Mouse (Mus musculus): ENCODE measurements around the gene Arhgap24.

Gene Arhgap24

GRCm38 (mm10) chr5:102503066-102503465, 21.9 kb downstream of the Arhgap24 start:
- DNase-seq: peak; percentile 9

- no peak for DNase-seq
Observed at GRCm38 (mm10) chr5:102503868-102504267, 22.7 kb downstream of the Arhgap24 start.

- no peak for DNase-seq
Observed at GRCm38 (mm10) chr5:102504557-102504956, 23.4 kb downstream of the Arhgap24 start.

DNA sequence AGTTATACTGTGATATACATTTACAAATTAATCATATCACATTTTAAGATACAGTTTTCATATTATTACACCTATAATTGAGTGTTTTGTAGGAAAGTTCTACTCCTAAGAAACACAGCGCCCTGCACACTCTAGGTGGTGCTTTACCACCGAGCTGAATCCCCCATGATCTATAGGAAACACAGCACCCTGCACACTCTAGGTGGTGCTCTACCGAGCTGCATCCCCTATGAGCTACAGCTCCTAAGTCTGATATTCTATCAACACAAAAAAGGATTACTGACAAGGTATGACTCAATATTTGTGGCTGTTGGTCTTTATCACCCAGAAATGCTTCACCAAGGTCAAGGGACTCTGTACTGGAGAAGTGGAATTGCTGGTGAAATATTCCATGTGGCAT, 27.0 kb downstream of the Arhgap24 start:
- no peak for DNase-seq

DNA sequence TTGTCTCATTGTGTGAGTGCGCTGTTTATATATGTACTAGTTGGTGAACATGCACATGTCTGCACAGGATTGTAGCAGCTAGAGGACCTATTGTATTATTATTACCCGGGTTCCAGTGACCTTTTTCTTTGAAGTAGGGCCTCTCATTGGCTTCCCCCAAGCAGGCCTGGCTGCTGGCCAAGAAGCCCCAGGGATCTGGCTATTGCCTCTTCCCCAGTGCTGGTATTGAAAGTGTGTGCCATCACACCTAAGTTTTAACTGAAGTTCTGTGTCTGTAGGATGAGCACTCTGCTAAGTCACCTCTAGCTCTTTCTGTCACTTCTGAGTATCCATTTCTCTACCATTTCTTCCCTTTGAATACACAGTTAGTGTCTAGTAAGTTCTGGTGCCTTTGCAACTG, 28.2 kb downstream of the Arhgap24 start:
- DNase-seq: no peak

DNA sequence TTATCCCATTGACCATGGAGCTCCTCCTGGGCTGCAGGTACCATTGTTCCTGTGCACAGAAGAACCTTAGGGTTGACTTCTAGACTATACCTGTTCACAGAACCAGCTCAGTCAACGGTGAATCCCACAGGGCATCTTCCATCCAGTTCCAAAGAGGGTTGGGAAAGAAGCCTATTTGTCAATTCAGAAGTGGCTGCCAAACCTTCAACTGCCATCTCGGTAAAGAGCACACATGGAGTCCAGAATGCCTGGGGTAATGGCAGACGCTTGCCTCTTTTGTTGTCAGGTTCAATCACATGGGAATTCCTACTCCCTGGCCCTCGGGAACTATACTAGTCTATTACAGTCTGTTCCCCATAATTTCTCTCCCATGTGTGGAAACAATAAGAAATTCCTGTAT, 30.5 kb downstream of the Arhgap24 start:
- no peak for DNase-seq

- DNase-seq: no peak
Observed at GRCm38 (mm10) chr5:102515496-102515895, 34.3 kb downstream of the Arhgap24 start.

- DNase-seq: no peak
Observed at GRCm38 (mm10) chr5:102520506-102520905, 39.3 kb downstream of the Arhgap24 start.

GRCm38 (mm10) chr5:102535311-102535710, 54.1 kb downstream of the Arhgap24 start:
- no peak for DNase-seq

GRCm38 (mm10) chr5:102537819-102538218, 56.6 kb downstream of the Arhgap24 start:
- DNase-seq: no peak

- no peak for DNase-seq
Observed at GRCm38 (mm10) chr5:102546296-102546695, 65.1 kb downstream of the Arhgap24 start.

- DNase-seq: no peak
Observed at GRCm38 (mm10) chr5:102547786-102548185, 66.6 kb downstream of the Arhgap24 start.

- no peak for DNase-seq
Observed at GRCm38 (mm10) chr5:102548382-102548781, 67.2 kb downstream of the Arhgap24 start.

GRCm38 (mm10) chr5:102550211-102550610, 69.0 kb downstream of the Arhgap24 start:
- DNase-seq: no peak

GRCm38 (mm10) chr5:102550870-102551637, 69.9 kb downstream of the Arhgap24 start:
- no peak for DNase-seq

DNA sequence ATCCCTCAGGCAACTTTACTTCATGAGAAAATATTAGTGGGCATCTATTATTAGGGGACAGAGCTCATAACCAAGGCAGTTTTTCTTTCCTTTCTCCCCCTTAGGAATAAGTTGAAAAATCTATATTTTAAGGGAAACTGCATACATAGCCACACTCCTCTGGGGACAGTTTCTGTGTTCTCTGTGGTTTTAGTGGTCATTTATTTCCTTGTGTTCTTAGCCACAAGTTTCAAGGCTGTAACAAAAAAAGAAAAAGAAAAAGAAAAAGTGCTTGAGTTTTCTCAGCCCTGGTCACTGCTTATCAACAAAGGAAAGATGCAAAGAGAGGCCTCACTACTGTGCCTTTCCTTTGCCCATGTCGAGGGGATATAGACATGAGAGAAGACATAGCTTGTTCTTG, 71.3 kb downstream of the Arhgap24 start:
- DNase-seq: no peak

DNA sequence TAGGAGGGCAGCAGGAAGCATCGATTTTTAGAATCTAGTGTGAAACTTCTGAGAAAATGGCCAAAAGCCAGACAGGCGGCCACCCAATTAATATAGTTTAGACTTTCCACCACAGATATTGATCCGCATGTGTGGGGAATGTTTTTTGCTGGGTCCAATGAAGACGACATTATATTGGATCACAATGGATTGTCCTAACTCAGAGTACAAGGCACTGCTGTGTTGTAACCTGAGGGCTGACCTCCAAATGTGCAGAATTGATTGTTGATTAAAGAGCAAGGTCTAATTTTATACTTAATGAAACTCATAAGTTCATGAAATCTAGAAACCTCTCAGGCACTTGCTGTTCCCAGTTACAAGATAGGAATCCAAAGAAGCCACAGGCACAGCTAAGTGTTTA, 74.8 kb downstream of the Arhgap24 start:
- no peak for DNase-seq

DNA sequence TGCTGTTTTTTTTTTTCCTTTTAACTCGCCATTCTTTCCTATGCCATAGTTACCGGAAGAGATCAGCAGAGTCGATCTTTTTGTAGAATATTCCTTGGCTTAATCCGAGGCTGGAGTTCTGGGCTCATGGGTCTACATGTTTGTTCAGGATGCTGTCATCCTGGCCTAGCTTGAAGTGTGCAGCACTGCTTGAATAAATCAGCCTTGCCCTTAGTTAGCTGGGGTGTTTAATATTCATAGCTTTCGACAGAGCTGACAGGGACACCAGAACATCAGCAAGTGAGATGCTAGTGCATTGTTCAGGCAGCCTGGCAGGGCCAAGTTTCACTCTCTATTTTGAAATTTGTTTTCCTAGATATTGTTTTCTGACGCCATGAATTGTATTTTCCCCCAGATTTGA, 79.1 kb downstream of the Arhgap24 start:
- no peak for DNase-seq

- no peak for DNase-seq
Observed at GRCm38 (mm10) chr5:102563971-102564370, 82.8 kb downstream of the Arhgap24 start.

DNA sequence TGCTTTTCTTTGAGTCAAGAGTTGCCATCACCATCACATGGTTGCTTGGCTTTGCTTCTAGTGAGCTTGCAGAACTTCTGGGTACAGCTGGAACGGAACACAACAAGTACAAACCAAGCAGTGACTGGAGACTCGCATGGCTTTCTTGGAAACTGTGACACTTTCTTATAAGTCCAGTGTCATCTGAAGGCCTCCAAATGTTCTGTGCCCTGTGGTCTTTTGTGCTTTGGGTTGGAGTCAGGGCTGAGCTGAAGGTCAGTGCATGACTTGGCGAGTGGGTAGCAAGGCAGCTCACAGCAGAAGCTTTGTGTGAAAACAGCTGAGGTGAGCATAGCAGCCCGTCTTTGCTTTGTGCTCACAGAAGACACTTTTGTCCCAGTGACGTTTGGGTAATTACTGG, 87.6 kb downstream of the Arhgap24 start:
- no peak for DNase-seq

DNA sequence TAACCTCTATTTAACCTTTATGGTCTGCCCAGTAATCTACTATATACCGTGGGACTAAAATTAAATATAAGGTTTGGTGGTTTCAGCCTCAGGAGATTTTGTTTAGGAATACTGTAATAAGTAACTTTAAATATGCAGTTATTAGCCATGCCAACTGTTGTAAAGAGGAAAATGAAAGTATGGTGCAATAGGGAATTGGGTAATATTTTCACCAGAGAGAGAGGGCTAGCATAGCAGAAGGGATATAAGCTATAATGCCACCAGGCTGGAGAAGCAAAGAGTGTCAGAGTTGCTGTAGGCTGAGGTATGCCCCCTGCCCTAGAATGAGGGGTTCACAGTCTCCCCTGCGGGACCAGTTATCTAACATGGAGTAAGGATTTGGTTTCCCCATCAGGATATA, 90.3 kb downstream of the Arhgap24 start:
- no peak for DNase-seq

DNA sequence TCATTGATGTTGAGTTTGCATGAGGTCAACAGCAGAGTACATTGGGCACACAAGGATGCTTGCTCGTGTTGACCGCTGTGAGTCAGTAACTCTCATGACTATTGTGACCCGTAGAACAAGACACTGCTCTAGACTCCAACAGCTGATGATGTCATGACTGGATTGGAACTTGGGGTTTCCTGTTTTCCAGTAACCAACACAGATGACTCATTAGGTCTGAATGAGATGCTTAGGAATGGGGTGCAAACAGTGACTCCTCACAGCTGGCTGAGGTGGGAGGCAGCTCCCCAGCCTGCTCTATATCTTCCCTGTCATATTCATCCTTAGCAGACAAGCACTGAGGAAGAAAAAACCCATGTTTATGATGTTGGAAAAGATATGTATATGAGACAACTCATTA, 95.6 kb downstream of the Arhgap24 start:
- DNase-seq: no peak

GRCm38 (mm10) chr5:102577729-102578128, 96.5 kb downstream of the Arhgap24 start:
- no peak for DNase-seq

- DNase-seq: no peak
Observed at GRCm38 (mm10) chr5:102578431-102578830, 97.2 kb downstream of the Arhgap24 start.

GRCm38 (mm10) chr5:102582864-102583410, 101.7 kb downstream of the Arhgap24 start:
- DNase-seq: no peak
